Mouse (Mus musculus): ENCODE measurements around the gene Smpd3. TPM values are rescaled to one million over a fixed set of nuclear protein-coding genes. Genes with fewer than 3 reads are reported as not detected.

The Smpd3 gene
- not detected for polyA plus RNA-seq (2014; fragmentation: Illumina TruSeq; extraction: RNeasy Lipid Tissue Mini Kit (QIAGEN cat#74804); ENCODE audit: low read depth, low replicate concordance)

GRCm38 (mm10) chr8:106337852-106338521 lies at the start of gene Smpd3:
Gene Smpd3 (minus strand): TSS chr8:106337988.

GRCm38 (mm10) chr8:106210821-106211345 lies 126.9 kb downstream of the Smpd3 start, which contains the start of the genes Slc7a6os and Prmt7:
Gene Slc7a6os (minus strand): TSS chr8:106210935.
Gene Prmt7 (plus strand): TSS chr8:106210936.

Other genes starting within 250 kb of the Smpd3 start
- 6.5 TPM for gene Esrp2, start 201.0 kb downstream of the Smpd3 start, polyA plus RNA-seq (2014; fragmentation: Illumina TruSeq; extraction: RNeasy Lipid Tissue Mini Kit (QIAGEN cat#74804); ENCODE audit: low read depth, low replicate concordance)
- gene Pla2g15, start 187.6 kb downstream of the Smpd3 start, polyA plus RNA-seq (2014; fragmentation: Illumina TruSeq; extraction: RNeasy Lipid Tissue Mini Kit (QIAGEN cat#74804); ENCODE audit: low read depth, low replicate concordance) = 2.9 TPM
- gene Slc7a6, start 169.1 kb downstream of the Smpd3 start, polyA plus RNA-seq (2014; fragmentation: Illumina TruSeq; extraction: RNeasy Lipid Tissue Mini Kit (QIAGEN cat#74804); ENCODE audit: low read depth, low replicate concordance) = 5.2 TPM
- 29.7 TPM for gene Slc7a6os, start 127.1 kb downstream of the Smpd3 start, polyA plus RNA-seq (2014; fragmentation: Illumina TruSeq; extraction: RNeasy Lipid Tissue Mini Kit (QIAGEN cat#74804); ENCODE audit: low read depth, low replicate concordance)
- gene Prmt7, start 127.1 kb downstream of the Smpd3 start, polyA plus RNA-seq (2014; fragmentation: Illumina TruSeq; extraction: RNeasy Lipid Tissue Mini Kit (QIAGEN cat#74804); ENCODE audit: low read depth, low replicate concordance) = 5.5 TPM
- gene Zfp90, start 77.3 kb upstream of the Smpd3 start, polyA plus RNA-seq (2014; fragmentation: Illumina TruSeq; extraction: RNeasy Lipid Tissue Mini Kit (QIAGEN cat#74804); ENCODE audit: low read depth, low replicate concordance) = 3.6 TPM
- gene 6030452D12Rik, start 162.5 kb upstream of the Smpd3 start, polyA plus RNA-seq (2014; fragmentation: Illumina TruSeq; extraction: RNeasy Lipid Tissue Mini Kit (QIAGEN cat#74804); ENCODE audit: low read depth, low replicate concordance) = not detected
- 0.20 TPM for gene Cdh3, start 172.9 kb upstream of the Smpd3 start, polyA plus RNA-seq (2014; fragmentation: Illumina TruSeq; extraction: RNeasy Lipid Tissue Mini Kit (QIAGEN cat#74804); ENCODE audit: low read depth, low replicate concordance)
- not detected for gene Gm10073, start 235.5 kb upstream of the Smpd3 start, polyA plus RNA-seq (2014; fragmentation: Illumina TruSeq; extraction: RNeasy Lipid Tissue Mini Kit (QIAGEN cat#74804); ENCODE audit: low read depth, low replicate concordance)

All from kidney, adult 10 weeks (tissue).